32 mouse cellular contexts compared by ENCODE assay signal in genomic region chr19:28720016-28720415, GRCm38 (mm10). TPM values are rescaled to one million over a fixed set of nuclear protein-coding genes. Genes with fewer than 3 reads are reported as not detected.
DNase-seq lines count a peak whose midpoint lies in the region; ATAC-seq lines count a peak whose summit lies in the region.
"Had no signal": no experiment of that assay in that cellular context is flagged by ENCODE, and none has a peak within 500 bp of the region (broad histone marks: within the 10 kb centered on the region; RNA-seq: fewer than 3 reads in every experiment).

No protein-coding gene starts in this region.

- ATAC-seq in hindbrain, embryonic 13.5 days (ENCODE audit: low FRiP score) = no peak
- ATAC-seq: forebrain, postnatal 0 days; hindbrain, postnatal 0 days; inflammation-experienced regulatory T-cells, adult 6 months; intestine, embryonic 16.5 days had no signal

- H3K27me3 ChIP-seq in hindbrain, embryonic 13.5 days = peaks cover 61% of the 10 kb centered on the region
- H3K27me3 ChIP-seq: embryonic facial prominence, embryonic 12.5 days; embryonic facial prominence, embryonic 15.5 days; heart, embryonic 12.5 days; heart, embryonic 15.5 days had no signal

- no peak overlapping the region for H3K4me3 ChIP-seq in hindbrain, embryonic 13.5 days
- H3K4me3 ChIP-seq: embryonic facial prominence, embryonic 12.5 days; embryonic facial prominence, embryonic 15.5 days; erythroblast, embryonic 14.5 days; forebrain, embryonic 12.5 days; gastrocnemius, adult 2 months; heart, embryonic 12.5 days; heart, embryonic 15.5 days; hindbrain, embryonic 10.5 days had no signal

- H3K27ac ChIP-seq in hindbrain, embryonic 13.5 days = no peak overlapping the region
- H3K27ac ChIP-seq: embryonic facial prominence, embryonic 12.5 days; embryonic facial prominence, embryonic 15.5 days; forebrain, embryonic 12.5 days; gastrocnemius, adult 2 months; heart, embryonic 15.5 days; hindbrain, embryonic 10.5 days; hindbrain, embryonic 14.5 days; hindbrain, postnatal 0 days had no signal

- H3K4me1 ChIP-seq in hindbrain, embryonic 13.5 days (replicated peaks) = 0 out of 2 replicates have a peak, but pooled peaks cover 3% of the 10 kb centered on the region
- H3K4me1 ChIP-seq: embryonic facial prominence, embryonic 12.5 days; embryonic facial prominence, embryonic 15.5 days; forebrain, embryonic 12.5 days; heart, embryonic 12.5 days; heart, embryonic 15.5 days had no signal

- no peaks in the 10 kb centered on the region for H3K9me3 ChIP-seq in hindbrain, embryonic 13.5 days
- H3K9me3 ChIP-seq: embryonic facial prominence, embryonic 12.5 days; embryonic facial prominence, embryonic 15.5 days; forebrain, embryonic 12.5 days; heart, embryonic 12.5 days; heart, embryonic 15.5 days had no signal

- DNase-seq in embryo, embryonic 10 days (ENCODE audit: low spot score) = peak; percentile 28
- DNase-seq in embryo, embryonic 9.5 days (ENCODE audit: extremely low spot score) = no peak
- DNase-seq in ES-CJ7 (ENCODE audit: low read depth, low spot score) (peak; percentile 55), ZHBTc4 (ENCODE audit: low read depth, low spot score) (peak; percentile 63)
- peak; percentile 53 for DNase-seq in retina, embryonic 14.5 days (ENCODE audit: low spot score)
- DNase-seq in right cerebral cortex, postnatal 36 days (ENCODE audit: low spot score in 2 of 2) = no peak
- no peak for DNase-seq in adrenal gland, postnatal 4 days (ENCODE audit: low spot score in 2 of 2)
- DNase-seq: adrenal gland, postnatal 10 days; adrenal gland, postnatal 36 days; cerebellum, adult 18-20 months; cerebellum, adult 9-10 months; cerebellum, postnatal 14 days; forebrain, postnatal 0 days; gastrocnemius, adult 2 months; gastrocnemius, postnatal 25 days; heart, adult 18-20 months; heart, postnatal 10 days; heart, postnatal 36 days; kidney, adult 18-20 months had no signal

- H3K9ac ChIP-seq in hindbrain, embryonic 13.5 days = no peak overlapping the region
- H3K9ac ChIP-seq: embryonic facial prominence, embryonic 12.5 days; embryonic facial prominence, embryonic 15.5 days; forebrain, embryonic 12.5 days; forebrain, postnatal 0 days; heart, embryonic 12.5 days; heart, embryonic 15.5 days; hindbrain, embryonic 14.5 days had no signal

- H3K36me3 ChIP-seq in hindbrain, embryonic 13.5 days = no peaks in the 10 kb centered on the region
- H3K36me3 ChIP-seq: embryonic facial prominence, embryonic 12.5 days; embryonic facial prominence, embryonic 15.5 days; forebrain, embryonic 12.5 days; heart, embryonic 12.5 days; heart, embryonic 15.5 days; hindbrain, embryonic 10.5 days had no signal

- no peak overlapping the region for H3K4me2 ChIP-seq in hindbrain, embryonic 13.5 days
- H3K4me2 ChIP-seq: embryonic facial prominence, embryonic 12.5 days; embryonic facial prominence, embryonic 15.5 days; forebrain, embryonic 12.5 days; heart, embryonic 12.5 days; heart, embryonic 15.5 days; hindbrain, embryonic 14.5 days had no signal

RNA-seq across cellular contexts. Expression of gene Glis3, which starts 40.1 kb away (rescaled TPM):
- 1.5 and 3.5 TPM in 2 replicates for polyA plus RNA-seq in hindbrain, embryonic 13.5 days (2015; fragmentation: Nextera tagmentation; extraction: Ambion mirVana)
- 10 to 100 TPM; 10.6 to 19.0 TPM for total RNA-seq in adrenal gland, postnatal 4 days (2021)
- total RNA-seq: MEL had no signal

Comparison
In these comparisons a context has a peak if more than half of its experiments do, and no peak if none do; other contexts are left out.
1. DNase-seq: peak in embryo, embryonic 10 days (single experiment), ES-CJ7 (single experiment), ZHBTc4 (single experiment) and retina, embryonic 14.5 days (single experiment); none in embryo, embryonic 9.5 days (single experiment), right cerebral cortex, postnatal 36 days (0 of 2) and adrenal gland, postnatal 4 days (0 of 2).